Mouse (Mus musculus) liver, postnatal 0 days (tissue): ENCODE data around the gene Hist1h1b.
"Not testable (repeated sequence)": the region's sequence is repeated elsewhere in the genome, so short reads cannot be mapped to it uniquely, and the experiment has no call there.

Experiments used
- CTCF ChIP-seq: sonication (generic); IDR thresholded peaks from 2 replicates; pipeline ENCODE4 v1.5.1; 2016; ENCODE audit warnings: antibody characterized with exemption, low read depth
- EP300 ChIP-seq: IDR thresholded peaks from 2 replicates; pipeline ENCODE4 v1.6.1; 2016; ENCODE audit warnings: antibody characterized with exemption, low read depth, mild to moderate bottlenecking

DNA sequence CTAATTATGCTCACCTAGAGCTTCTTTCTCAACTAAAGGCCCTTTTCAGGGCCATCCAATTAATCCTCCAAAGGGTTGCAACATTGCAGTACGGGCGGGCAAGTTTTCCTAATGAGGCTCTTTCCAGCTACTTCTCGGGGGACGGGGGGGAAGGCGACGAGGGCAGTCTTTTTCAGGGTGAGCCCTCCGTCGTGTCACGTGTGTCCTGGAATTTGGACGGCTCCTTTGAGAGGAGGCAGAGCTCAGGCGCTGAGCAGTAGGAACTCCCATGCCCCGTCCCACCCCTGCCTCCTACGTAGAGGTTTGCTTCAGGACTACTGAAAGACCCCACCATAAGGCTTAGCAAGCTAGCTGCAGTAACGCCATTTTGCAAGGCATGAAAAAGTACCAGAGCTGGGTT, 31.7 kb upstream of the Hist1h1b start:
- TF ChIP-seq CTCF, EP300: not testable (repeated sequence)
